Mouse (Mus musculus) kidney, postnatal 25 days (tissue): ENCODE data around the gene Ush1g.

Experiments used
- DNase-seq, 2 experiments: peaks; one replicate each; pipeline ENCODE4 v3.0.0; 2021; ENCODE audit warnings: mixed read lengths in 2 of 2

The Ush1g gene

DNA sequence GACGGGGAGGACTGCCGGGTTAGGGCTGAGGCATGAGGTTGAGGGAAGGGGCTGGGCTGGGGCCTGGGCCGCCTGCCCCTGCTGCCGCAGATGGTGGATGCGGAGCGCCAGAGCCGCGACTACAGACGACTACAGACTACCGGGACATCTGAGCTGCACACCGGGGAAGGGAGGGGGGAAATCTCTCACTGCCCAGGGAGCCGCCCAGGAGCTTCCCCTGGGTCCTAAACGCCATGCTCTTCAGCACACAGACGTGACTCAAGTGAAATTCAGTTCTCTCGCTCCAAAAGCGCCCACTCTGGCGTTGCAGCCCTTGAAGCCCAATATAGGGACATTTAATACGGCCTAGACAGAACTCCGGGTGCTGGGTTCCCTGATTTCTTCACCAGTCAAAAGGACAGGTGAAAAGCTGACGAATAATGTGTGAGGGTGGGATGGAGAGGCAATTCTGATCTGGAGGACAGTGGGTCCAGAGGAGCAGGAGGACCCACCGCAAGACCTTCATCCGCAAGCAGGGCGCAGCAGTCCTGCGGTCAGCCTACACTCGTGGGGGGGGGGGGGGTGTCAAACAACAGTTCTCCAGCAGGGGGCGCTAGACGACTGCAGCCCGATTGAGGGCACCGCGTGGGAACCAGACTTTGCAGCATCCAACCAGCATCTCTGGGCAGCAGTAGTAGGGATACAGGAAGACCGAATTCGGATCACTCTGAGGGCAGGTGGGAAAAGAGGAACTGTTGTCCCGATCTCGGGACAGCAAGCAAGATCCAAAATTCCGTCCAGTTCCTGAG, at the start of gene Ush1g:
Gene Ush1g (minus strand): TSS at position 136 of the 788 bp plus-strand sequence.
- peak; percentile 66 to 72 for DNase-seq

DNA sequence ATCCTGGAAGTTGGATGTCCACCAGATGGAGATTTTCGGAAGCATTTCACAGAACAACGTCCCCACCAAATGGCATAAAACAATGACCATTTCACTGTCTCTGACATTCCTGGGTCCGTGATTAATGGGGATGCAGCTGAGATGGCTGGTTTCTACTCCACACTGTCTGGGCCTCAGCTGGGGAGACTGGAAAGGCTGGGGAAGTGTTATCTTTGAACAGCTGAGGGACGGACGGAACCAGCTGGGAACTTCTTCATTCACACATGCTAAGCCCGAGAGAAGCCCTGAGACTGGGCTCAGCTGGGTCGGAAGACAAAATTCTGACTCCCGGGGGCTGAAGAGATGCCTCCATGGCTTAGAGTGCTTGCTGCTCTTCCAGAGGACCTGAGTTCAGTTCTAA, 49.5 kb upstream of the Ush1g start:
- DNase-seq = no peak

DNA sequence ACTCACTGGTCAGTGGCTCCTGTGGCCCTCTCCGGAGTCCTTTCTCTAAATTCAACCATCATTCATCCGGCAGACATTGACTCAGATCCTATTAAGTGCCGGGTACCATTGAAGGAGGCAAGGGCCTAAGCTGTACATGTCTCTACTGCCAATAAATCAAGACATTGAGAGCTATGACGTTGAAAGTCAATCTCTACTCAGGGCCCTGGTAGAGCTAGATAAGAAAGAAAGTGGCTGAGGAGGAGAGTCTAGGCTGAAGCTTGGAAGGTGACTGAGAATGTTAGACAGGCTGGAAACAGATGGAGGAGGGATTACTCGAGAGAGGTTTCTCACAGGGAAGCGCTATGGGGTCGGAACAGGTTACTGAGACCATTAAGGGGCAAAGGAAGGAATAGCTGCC, 48.5 kb upstream of the Ush1g start:
- DNase-seq = no peak

- DNase-seq = peak; percentile 87 to 90
Measured at GRCm38 (mm10) chr11:115367395-115367944, 45.6 kb upstream of the Ush1g start, which contains the start of gene Hid1. TSS of gene Hid1 (minus strand) at chr11:115367756.

GRCm38 (mm10) chr11:115366706-115367394, 45.0 kb upstream of the Ush1g start:
- DNase-seq = no peak

DNA sequence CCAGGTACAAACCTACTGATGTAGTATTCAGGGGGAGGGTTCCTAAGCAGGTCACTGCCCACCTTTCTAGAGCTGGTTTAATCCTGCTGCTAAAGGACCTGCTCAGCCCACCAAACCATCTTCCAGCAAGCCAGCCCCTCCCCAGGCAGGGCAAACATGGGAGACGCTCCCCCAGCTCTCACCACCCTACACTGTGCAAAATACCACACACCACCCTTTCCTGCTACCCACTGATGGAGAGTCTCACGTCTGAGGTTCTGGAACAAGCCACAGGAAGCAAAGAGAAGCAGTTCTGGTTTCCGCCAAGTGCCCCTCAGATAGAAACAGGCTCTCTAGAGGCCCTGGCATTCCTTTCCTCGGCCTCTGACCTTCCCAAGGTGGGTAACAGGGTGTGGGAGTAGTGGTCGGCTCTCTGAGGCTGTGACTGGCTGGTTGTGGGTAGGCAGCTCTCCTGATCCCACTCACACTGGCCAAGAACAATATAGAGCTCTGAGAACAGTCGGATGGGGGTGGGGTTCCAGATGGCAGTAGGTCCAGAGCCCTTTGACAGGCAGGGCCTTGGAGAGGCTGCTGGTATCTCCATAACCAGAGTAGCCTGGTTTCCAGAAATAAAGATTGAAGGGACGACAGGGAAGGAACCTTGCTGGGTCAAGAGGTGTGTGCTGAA, 44.3 kb upstream of the Ush1g start:
- DNase-seq = no peak

DNA sequence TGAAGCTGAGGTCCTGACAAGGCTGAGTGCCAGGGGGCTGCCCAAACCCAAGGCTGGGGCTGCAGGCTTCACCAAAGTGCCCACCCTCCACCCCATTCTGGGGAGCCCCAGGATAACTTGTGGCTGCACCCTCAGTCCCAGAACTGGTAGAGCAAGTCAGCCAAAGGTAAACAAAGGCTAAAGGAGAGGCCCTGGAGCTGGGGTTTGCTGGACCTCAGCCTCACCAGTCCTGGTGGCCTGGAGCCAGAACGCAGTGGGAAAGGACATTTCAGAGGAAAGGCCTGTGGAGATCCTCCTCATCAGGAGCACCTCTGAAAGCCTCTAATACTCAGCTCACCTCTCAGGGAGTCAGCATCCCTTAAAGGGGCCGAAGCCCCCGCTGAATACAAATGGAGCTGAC, 42.3 kb upstream of the Ush1g start:
- DNase-seq = no peak

GRCm38 (mm10) chr11:115359726-115360125, 37.9 kb upstream of the Ush1g start:
- DNase-seq = no peak

DNA sequence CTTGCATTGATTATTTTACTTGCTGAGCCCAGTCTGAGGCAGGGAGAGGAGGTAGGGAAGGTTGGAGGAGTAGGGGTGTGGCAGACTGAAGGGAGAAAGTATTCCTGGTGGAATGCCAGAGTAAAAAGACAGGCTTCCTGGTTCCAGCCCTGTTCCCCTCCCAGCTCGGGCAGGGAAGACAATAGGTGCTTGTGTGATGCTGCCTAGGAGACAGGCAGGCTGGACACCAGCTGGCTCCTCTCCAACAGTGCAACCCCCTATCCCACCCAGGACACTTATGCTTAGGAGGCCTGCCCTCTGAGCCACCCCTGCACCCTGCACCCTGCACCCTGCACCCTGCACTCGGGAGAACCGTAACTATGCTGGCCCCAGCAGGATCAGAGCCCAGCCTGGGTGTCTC, 37.5 kb upstream of the Ush1g start:
- no peak for DNase-seq

- DNase-seq = peak; percentile 80 to 92
Measured at GRCm38 (mm10) chr11:115358468-115358867, 36.6 kb upstream of the Ush1g start.

GRCm38 (mm10) chr11:115354183-115354582, 32.3 kb upstream of the Ush1g start:
- DNase-seq = peak; percentile 72 to 73

- no peak for DNase-seq
Measured at GRCm38 (mm10) chr11:115353375-115353774, 31.5 kb upstream of the Ush1g start.

GRCm38 (mm10) chr11:115349976-115350375, 28.1 kb upstream of the Ush1g start:
- DNase-seq = no peak

GRCm38 (mm10) chr11:115348681-115349248, 26.9 kb upstream of the Ush1g start:
- no peak for DNase-seq

- no peak for DNase-seq
Measured at GRCm38 (mm10) chr11:115345515-115345914, 23.7 kb upstream of the Ush1g start.

DNA sequence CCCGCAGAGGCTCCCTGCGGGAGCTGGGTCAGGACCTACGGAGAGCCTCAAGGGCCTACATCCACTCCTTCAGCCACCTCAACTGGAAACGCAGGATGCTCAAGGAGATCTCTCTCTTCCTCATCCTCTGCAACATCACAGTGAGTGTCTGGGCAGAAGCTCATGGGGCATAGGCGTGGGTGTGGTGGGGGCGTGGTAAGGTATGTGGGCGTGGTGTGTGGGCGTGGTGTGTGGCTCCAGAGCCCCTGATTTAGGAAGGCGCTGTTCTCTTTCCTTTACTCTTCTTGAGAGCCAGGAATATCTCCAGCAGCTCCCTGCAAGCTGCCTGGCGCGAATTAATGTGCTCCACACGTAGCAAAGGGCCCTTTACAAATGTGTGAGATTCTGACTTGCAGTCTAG, 23.1 kb upstream of the Ush1g start:
- DNase-seq = no peak

DNA sequence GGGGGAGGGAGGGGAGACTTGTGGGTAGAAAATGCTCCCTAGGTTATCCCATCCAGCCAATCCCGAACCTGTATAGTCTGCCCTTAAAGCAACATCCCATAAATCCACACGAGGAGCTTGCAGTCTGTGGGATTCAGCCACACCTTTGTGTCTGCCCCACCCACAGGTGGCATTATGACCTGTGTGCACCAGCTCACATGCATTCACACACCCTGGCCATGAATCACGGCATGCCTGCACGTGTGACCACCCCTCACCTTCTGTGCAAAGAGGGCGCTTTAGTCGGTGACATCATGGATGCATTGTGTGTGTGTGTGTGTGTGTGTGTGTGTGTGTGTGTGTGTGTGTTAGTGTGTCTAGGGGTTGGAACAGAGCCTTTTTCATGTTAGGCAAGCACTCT, 20.0 kb upstream of the Ush1g start:
- no peak for DNase-seq

- DNase-seq = no peak
Measured at GRCm38 (mm10) chr11:115341246-115341645, 19.4 kb upstream of the Ush1g start.

GRCm38 (mm10) chr11:115337826-115338225, 16.0 kb upstream of the Ush1g start:
- DNase-seq = peak in 1 of 2 experiments; percentile 53

DNA sequence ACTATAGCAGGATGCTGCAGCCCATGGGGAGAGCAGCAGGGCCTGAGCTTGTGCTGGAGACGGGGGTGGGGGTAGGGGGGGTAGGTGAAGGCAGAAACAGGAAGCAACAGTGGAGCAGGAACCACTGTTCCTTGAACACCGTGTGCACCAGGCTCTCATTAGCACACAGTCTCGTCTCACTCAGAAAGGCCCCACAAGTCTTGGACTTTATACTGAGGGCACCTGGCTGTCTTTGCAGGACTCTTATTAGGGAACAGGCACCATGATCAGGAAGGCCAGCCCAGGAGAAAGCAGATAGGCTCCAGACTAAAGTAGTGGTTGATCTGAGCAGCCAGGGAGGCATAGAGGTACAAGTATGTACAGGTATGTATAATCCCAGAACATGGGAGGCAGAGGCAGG, 15.5 kb upstream of the Ush1g start:
- peak in 1 of 2 experiments; percentile 53 for DNase-seq

GRCm38 (mm10) chr11:115336115-115336514, 14.3 kb upstream of the Ush1g start:
- DNase-seq = no peak

DNA sequence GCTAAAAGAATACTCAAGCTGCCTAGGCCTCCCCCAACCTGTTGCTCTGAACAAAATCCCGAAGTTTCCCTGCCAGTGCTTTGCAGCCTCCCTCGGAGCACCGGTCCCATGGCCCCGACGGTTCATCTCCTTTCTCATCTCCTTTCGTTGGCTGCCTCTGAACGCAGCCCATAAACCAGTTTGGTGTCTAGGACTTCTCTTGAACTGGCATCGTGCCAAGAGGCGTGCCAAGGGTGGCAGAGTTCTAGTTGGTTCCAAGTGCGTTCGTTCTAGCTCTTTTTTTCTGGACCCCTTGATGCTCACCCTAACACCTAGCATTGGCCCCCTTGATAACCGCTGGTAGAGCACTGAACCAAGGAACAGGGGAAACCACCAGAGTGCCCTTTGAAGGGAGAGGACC, 13.4 kb upstream of the Ush1g start:
- DNase-seq = peak in 1 of 2 experiments; percentile 53

- DNase-seq = no peak
Measured at GRCm38 (mm10) chr11:115334531-115334930, 12.7 kb upstream of the Ush1g start, which contains the start of gene Otop3. TSS of gene Otop3 (plus strand) at chr11:115334731.
